Mouse (Mus musculus): ENCODE results near the gene Clec12a. TPM values are rescaled to one million over a fixed set of nuclear protein-coding genes. Genes with fewer than 3 reads are reported as not detected.
A peak's percentile ranks its signal among the peaks of the same experiment; 100 is the strongest.
"Not testable (repeated sequence)": the region's sequence is repeated elsewhere in the genome, so short reads cannot be mapped to it uniquely, and the experiment has no call there.

The Clec12a gene
- total RNA-seq (2014; fragmentation: Nextera tagmentation) (318 and 331 TPM in 2 replicates), total RNA-seq (2017) (549 and 684 TPM in 2 replicates)

DNA sequence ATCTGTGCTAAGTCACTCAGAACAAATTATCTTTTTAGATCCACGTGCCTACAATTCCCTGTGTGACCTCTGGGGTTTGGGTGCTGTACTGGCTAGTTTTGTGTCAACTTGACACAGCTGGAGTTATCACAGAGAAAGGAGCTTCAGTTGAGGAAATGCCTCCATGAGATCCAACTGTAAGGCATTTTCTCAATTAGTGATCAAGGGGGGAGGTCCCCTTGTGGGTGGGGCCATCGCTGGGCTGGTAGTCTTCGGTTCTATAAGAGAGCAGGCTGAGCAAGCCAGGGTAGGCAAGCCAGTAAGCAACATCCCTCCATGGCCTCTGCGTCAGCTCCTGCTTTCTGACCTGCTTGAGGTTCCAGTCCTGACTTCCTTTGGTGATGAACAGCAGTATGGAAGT, at the start of gene Clec12a:
Clec12a (plus strand) TSS at position 301 of the 400 bp plus-strand sequence.
- ATAC-seq (replicated peaks; ENCODE audit: poor library complexity, severe bottlenecking): not testable (repeated sequence)

DNA sequence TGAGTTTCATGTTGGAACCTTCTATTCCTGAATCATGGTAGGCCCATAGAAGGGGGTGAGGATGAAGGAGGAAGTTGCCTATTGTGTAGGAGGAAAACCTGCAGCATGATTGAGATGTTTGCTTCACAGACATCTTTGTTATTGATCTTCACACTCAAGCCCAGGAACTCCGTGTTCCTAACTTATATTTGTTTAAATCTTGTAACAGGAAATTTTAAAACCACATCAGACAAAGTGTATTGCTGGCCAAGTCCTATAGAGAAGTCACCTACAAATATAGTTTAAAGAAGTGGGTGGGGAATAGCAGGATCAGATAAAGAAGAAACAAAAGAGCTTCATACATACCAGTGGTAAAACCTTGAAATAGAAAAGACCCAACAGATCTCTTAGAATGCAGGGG, 38.3 kb upstream of the Clec12a start:
- no peak for ATAC-seq (replicated peaks; ENCODE audit: poor library complexity, severe bottlenecking)

DNA sequence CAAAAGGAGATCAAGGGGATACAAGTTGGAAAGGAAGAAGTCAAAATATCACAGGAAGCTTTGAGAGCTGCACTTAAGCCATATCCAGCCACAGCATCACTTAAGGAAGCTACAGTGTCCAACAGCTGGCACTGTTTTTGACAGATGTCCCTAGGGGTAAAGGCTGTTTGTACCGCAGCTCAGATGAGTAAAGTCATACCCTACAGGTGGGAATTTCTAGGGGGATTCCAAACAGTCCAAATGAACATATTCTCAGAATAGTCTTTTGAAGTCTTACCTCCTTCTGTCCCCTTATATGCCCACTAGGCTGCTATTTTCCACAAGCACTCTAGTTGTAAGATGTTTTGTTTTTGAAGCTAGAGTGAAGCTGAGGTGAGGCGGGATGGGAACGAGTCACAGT, 30.0 kb upstream of the Clec12a start:
- no peak for ATAC-seq (replicated peaks; ENCODE audit: poor library complexity, severe bottlenecking)

DNA sequence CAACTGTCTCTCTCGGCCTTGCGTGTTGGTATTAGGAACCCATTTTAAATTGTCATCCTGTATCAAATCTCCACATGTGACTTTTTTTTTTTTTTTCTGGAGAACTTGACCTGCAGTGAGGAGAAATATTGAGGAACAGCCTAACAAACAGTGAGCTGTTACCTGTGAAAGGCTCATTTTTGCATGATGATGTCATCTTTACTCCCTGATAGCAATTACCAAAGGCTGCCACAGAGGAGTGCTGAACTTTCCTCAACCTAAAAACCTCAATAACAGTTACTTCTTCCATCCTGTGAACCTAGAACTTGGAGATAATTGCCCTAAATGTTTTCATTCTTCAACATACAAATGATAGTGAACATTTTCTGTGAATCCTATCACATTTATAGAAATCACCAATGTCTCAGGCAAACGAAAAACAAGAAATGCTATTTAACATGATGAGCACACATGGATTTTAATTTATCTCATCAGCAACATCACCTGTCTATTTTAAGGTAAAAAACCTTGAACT, 27.8 kb upstream of the Clec12a start:
- ATAC-seq (replicated peaks; ENCODE audit: poor library complexity, severe bottlenecking): no peak

DNA sequence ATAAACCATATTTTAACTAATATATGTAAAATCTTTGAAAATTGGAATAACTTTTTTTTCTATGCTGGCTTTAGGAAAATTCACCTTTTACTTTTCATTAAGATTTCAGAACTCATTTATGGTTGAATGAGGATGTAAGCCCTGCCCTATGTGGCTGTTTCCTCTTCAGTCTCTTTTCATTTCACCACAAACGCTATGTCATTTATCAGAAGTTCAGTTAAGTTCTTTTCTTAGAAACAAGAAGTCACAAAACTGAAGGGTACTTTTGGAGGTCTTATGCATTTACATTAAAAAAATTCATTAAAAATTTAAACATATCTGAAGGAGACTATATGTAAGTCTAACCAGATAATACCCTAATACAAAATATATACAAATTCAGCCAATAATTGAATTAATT, 26.8 kb upstream of the Clec12a start:
- ATAC-seq (replicated peaks; ENCODE audit: poor library complexity, severe bottlenecking): peak; percentile 86

DNA sequence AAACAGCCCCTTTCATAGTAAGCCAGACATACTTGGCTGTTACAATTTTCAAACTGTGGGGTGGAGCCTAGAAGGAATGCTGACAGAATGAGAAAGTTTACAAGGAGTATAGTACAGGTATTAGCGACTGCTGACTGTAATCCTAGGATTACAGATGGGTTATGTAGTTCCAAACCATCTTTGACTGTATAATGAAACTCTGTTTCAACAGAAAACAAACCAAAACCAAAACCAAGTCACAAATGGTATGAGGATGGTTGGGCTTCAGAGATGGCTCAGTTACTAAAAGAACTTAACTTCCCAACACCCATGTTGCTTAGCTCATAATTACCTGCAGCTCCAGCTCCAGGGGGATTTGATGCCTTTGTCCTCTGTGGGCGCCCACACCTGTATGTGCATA, 26.0 kb upstream of the Clec12a start:
- ATAC-seq (replicated peaks; ENCODE audit: poor library complexity, severe bottlenecking): peak; percentile 40; the same call in 1 of the 2 replicates

DNA sequence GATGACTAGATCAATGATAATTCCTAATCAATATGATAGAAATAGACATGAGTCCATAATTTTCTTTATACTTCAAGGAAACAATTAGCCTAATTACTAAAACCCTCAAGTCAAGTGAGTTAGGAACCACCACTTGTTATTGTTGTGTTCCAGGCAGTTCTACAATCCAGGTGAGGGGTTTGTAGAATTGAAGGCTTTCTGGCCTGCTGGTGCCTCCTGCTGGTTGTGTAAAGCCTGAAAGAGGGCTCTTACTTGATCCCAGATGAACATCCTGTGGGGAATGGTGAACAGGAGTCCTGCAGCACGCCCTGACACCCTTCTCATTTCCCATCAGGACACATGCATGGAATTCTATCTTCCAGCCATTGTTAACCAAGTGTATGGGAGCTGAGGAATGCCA, 24.1 kb upstream of the Clec12a start:
- no peak for ATAC-seq (replicated peaks; ENCODE audit: poor library complexity, severe bottlenecking)

DNA sequence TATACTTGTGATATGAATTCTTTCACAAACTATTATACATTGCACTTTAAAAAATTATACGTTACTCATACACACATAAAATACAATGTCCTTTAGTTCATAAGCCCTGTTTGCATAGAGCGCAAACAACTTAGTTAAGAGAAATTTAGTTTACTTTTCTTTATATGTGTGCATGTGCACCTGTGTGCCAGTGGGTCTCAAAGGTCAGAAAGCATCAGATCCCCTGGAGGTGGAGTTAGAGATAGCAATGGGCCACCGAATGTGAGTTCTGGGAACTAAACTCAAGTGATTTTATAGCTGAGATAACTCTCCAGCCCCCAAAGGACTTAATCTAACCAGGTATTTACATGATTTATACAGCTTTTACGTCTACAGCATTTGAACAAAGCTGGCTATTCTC, 23.2 kb upstream of the Clec12a start:
- ATAC-seq (replicated peaks; ENCODE audit: poor library complexity, severe bottlenecking): no peak

DNA sequence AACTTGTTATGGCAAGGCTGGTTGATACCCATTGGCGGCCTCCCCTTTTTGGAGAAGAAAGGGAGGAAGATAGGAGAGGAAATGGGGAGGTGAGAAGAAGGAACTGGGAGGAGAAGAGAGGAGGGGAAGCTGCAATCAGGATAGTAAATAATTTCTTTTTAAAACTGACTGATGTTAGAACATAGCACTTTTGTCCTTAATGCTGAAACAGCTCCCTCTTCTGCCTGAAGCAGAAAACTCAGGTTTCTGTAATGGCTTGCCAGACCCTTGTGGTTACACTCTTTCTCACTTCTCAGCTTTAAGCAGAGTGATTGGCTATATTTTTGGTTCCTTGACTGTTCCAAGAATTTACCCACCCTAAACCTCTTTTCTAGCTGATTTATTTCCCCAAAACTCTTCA, 16.5 kb upstream of the Clec12a start:
- ATAC-seq (replicated peaks; ENCODE audit: poor library complexity, severe bottlenecking): peak; percentile 85

DNA sequence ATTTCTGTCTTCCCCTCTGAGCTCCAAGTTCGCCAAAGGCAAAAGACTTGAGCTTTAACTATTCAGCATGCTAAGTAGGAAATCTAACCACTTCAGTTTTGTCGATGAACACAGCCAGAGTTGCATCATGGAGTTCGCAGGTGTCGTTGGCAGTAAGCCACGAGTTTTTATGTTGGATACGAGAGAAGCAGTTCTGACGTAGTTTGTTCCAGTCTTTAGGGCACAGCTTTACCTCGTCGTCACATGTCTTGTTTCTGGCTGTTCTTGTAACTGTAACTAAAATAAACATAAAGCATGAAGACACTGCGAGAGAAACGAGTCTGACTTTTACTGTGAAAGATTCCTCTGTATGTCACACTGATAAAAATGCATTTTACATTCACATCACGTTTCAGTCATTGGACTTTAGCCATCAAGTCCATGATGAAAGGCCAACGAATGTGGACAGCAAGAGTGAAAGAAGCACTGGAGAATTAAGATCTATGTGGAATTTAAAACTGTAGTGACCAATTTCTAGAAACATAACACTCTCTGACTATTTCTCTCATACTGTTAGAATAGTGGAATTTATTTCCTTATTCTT, 15.8 kb upstream of the Clec12a start:
- ATAC-seq (replicated peaks; ENCODE audit: poor library complexity, severe bottlenecking): peak; percentile 69

DNA sequence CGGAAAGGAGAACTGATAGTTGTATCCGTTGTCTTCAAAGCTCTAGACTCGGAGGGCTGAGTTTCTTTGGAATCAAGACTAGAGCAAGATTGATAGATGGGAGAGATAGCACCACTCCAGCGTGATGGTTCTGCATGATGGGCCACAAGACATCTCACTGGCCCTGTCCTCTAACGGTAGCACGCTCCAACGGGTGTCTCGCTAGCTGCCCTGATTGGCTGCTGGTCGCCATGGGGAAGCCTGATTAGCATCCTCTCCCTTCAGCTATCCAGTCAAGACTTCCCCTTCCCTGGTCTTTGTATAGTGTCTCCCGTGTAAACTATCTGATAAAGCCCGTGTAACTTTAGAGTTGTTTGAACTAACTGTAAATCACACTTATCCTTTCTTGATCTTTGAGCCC, 10.9 kb upstream of the Clec12a start, which contains the start of gene 4922502D21Rik:
4922502D21Rik (minus strand) TSS at position 187 of the 400 bp plus-strand sequence.
- ATAC-seq (replicated peaks; ENCODE audit: poor library complexity, severe bottlenecking): peak; percentile 25; the same call in 1 of the 2 replicates

DNA sequence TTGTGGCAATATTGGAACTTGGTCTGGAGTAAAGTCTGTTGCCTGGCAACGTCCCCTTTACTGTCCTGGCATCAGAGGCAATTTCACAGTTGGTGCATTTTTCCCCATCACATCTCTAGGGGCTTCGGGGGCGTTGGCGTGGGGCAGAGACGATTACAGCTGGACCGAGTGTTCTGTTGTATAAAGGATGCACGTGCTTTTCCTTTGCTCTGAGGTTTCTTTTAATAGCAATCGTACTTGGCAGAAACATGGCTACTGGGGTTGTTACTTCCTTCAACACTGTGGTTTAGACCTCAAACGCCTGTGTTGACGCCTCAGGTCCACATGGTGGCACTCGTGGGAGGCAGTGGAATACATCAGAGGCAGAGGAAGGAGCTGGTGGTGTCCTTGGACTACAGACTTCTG, 8.8 kb upstream of the Clec12a start:
- peak; percentile 96 for ATAC-seq (replicated peaks; ENCODE audit: poor library complexity, severe bottlenecking)

DNA sequence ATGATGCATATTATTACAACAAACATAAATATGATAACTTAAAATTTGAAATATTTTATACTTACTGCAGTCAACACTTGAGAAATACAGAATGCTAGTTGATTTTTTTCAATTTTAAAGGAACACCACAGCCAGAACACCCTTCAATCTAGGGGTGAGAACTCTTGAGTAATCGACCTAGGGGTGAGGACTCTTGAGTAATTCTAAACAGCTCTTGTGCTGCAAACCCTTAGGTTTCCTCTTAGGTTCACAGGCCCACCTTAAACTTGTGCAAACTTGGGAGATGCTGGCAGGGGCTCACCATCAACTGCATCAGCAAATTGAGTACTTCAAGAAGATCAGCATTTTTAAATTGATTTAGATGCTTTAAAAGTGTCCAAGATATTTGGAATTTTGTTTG, 4.7 kb upstream of the Clec12a start:
- peak; percentile 77 for ATAC-seq (replicated peaks; ENCODE audit: poor library complexity, severe bottlenecking)

DNA sequence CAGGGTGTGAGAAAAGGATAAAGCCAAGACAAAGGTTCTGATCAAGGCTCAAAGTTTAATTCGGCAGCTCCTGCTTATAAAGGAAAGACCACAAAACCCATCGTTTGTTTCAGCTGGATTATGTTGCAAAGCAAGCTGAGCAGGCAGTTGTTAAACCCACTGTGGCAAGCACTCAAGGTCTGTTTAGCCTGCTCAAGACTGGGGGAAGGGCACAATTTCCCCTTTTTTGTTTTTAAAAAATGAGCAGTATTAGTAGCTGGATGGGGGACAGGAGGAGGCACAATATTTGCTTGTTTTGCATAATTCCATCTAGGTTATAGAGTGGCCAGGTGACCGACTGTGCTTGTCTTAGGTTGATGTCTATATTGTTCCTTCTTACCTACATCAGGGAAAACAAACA, 1.9 kb downstream of the Clec12a start:
- peak; percentile 82 for ATAC-seq (replicated peaks; ENCODE audit: poor library complexity, severe bottlenecking)

DNA sequence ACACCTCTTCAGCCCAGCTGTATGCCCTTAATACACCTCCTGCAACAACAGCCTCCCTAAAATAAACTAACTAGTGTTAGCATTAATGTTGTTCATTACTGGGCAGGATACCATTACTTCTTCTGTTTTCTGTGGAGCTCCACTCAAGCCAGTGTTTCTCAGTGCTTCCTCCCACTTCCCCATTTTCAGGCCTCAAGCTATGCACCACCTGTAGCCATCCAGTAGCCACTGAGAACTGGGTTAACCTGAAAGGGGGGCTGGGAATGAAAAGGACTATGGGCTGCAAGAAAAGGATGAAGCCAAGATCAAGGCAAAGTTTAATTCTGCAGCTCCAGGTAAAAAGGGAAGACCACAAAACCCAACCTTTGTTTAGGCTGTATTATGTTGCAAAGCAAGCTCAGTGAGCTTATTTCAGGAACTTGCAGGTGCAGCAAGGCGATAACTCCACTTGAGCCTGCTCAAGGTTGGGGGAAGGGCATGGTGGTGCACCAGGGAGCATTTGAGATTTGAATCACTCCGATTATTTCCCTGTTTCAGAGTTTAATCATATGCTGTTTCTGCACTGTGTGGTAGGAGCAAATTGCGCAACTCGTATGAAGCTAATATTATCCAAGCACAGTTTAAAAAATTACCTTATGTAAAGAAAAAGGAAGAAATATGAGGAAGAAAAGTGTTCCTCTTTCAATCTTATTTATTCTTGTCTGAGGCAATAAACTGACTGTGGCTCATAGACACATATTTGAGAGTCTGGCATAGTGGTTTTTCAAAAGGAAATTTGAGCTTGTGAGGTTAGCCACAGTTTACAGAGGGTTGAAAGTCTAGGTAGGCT, 7.2 kb downstream of the Clec12a start:
- ATAC-seq (replicated peaks; ENCODE audit: poor library complexity, severe bottlenecking): peak; percentile 89

DNA sequence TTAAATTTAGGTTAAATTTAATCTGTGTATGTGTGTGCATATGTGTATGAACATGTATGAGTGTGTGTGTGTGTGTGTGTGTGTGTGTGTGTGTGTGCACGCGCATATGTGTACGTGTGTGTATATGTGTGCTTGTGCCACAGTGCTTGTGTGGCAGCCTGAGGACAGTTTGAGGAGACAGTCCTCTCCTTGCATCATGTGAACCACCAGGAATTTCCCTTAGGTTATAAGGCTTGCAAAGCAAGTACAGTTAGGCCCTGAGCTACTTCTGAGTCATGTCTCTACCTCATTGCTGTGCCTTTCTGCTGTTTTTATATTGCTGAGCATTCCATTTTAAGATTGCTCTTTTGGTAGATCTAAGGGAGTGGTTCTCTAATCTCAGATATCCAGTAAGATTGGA, 8.6 kb downstream of the Clec12a start:
- ATAC-seq (replicated peaks; ENCODE audit: poor library complexity, severe bottlenecking): peak; percentile 40

DNA sequence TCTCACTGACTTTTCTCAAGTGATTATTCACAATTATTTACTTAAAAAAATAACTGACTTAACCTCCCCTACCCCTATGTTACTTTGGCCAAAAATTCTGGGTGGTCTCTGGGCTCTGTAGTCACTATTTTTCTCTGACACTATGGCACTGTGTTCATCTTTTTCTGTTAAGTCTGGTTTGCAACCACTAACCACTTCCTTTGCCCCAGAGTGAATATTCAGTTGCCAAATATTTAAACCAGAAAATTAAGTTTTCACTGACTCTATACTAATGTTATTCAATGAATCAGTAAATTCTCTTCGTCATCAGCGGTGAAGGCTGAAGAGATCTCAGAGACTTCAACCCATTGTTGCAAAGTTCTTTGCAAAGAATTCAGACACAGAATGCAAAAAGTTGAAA, 13.3 kb downstream of the Clec12a start:
- ATAC-seq (replicated peaks; ENCODE audit: poor library complexity, severe bottlenecking): peak; percentile 62

DNA sequence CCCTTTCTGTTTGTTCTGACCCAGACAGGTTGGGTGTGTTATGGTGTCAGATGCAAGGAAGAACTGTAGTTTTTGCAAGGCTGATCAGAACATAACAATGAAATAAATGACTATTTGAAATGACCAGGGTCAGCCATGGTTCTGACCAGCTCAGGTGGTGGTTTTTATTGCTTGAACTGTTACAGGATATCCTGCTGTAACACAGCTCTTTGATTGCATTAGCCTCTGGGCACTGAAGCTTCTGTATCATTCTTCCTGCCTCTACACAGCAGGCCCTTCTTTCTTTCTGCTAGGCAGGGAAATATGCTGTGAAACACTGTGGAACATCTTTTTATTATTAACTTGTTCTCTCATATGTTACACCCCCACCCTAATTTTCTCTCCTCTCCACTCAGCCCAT, 13.9 kb downstream of the Clec12a start:
- peak; percentile 60 for ATAC-seq (replicated peaks; ENCODE audit: poor library complexity, severe bottlenecking)

DNA sequence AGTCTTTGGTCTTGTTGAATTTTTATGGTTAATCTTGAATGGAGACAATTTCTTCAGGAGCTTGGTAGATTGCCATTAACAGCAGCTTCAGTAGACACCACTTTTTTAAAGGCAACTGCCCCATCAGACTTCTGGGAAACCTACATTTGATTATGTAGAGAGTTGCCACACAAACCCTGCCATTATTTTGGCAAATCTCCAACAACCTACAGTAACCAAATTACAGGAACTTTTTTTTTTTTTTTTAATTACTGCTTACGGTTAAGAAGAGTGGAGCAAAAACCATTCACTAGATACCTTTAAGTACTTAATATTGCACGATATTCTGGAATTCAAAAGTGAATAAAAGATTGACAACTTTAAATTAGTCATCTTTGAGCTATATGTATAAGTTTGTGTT, 17.0 kb downstream of the Clec12a start:
- ATAC-seq (replicated peaks; ENCODE audit: poor library complexity, severe bottlenecking): no peak

DNA sequence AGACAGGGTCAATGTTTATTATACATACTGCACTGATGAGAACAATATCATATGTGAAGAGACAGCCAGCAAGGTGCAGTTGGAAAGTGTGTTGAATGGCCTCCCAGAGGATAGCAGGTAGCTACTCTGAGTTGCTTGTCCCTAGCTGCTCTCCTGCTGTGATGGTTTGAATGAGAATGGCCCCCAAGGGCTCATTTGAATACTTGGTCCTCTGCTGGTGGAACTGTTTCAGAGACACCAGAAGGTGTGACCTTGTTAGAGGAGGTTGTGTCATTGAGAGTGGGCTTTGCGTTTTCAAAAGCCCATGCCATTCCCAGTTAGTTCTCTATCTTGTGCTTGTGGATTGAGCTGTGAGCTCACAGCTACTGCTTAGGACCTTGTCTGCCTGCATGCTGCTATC, 21.5 kb downstream of the Clec12a start:
- no peak for ATAC-seq (replicated peaks; ENCODE audit: poor library complexity, severe bottlenecking)

DNA sequence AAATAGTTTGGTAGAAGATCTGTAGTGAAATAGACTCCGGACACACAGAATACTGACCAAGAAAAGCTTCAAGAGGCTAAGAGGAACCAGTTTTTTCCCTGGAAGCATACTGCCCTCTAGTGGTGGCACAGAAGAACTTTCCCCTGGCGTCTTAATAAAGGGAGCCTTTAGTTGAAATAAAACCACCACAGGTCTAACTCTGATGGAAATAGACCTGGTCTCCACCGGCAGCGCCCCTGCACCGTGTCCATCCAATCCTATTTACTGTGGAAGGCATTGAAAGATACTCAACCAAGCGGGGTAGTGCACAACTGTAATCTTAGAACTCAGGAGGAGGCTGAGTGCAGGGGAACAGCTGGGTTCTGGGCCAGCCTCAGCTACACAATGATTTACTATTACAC, 23.5 kb downstream of the Clec12a start:
- peak; percentile 73 for ATAC-seq (replicated peaks; ENCODE audit: poor library complexity, severe bottlenecking)

All from granulocyte monocyte progenitor cell, adult 5-6 weeks (primary cell).